Mouse (Mus musculus) heart, embryonic 13.5 days (tissue): ENCODE results near the gene Rhbdd3. TPM values are rescaled to one million over a fixed set of nuclear protein-coding genes. Genes with fewer than 3 reads are reported as not detected.

Experiments used
- ATAC-seq: fragments of 200-750 bp; cut with Nextera tagmentation; 2 replicates; pipeline ENCODE4 v1.8.0; 2017; ENCODE audit warnings: moderate TSS enrichment; ENCODE audit not compliant: insufficient number of reproducible peaks, low FRiP score, low TSS enrichment; ENCODE audit errors: extremely low read depth
- H3K27ac ChIP-seq: fragments of 300-500 bp; sonication (generic); replicated peaks from 2 replicates; pipeline ENCODE4 v1.5.1; 2015; ENCODE audit warnings: moderate library complexity, mild to moderate bottlenecking, inconsistent platforms
- H3K27me3 ChIP-seq: fragments of 300-500 bp; sonication (generic); replicated peaks from 2 replicates; pipeline ENCODE4 v1.6.1; 2015; ENCODE audit warnings: mild to moderate bottlenecking, inconsistent platforms
- H3K36me3 ChIP-seq: fragments of 300-500 bp; sonication (generic); 2 replicates; pipeline ENCODE4 v1.6.1; 2015; ENCODE audit warnings: mild to moderate bottlenecking, inconsistent platforms
- H3K4me1 ChIP-seq: fragments of 300-500 bp; sonication (generic); 2 replicates; pipeline ENCODE4 v1.6.1; 2015; ENCODE audit warnings: inconsistent platforms
- H3K4me2 ChIP-seq: fragments of 300-500 bp; sonication (generic); 2 replicates; pipeline ENCODE4 v1.6.1; 2015; ENCODE audit warnings: inconsistent platforms, mild to moderate bottlenecking, moderate library complexity
- H3K4me3 ChIP-seq: fragments of 300-500 bp; sonication (generic); 2 replicates; pipeline ENCODE4 v1.5.1; 2015; ENCODE audit warnings: moderate library complexity, mild to moderate bottlenecking, inconsistent platforms
- H3K9ac ChIP-seq: fragments of 300-500 bp; sonication (generic); 2 replicates; pipeline ENCODE4 v1.6.1; 2015; ENCODE audit warnings: inconsistent platforms, mild to moderate bottlenecking, moderate library complexity
- H3K9me3 ChIP-seq: fragments of 300-500 bp; sonication (generic); 2 replicates; pipeline ENCODE4 v1.6.1; 2016; ENCODE audit warnings: inconsistent platforms
- WGBS: fragments of 180-500 bp; shearing (Covaris S2); methylation state at CpG from one replicate; pipeline ENCODE4 v1.1.7; 2015; ENCODE audit warnings: mixed read lengths; 5-methylcytosine and 5-hydroxymethylcytosine counted together
- polyA plus RNA-seq: library from polyadenylated mRNA; unstranded; fragments of >200 nt; fragmentation: Nextera tagmentation; extraction: Ambion mirVana; gene quantifications from 2 replicates; pipeline ENCODE4 v1.2.1, GENCODE M21; 2015

Rhbdd3 gene
- polyA plus RNA-seq, 1 experiment from 2014 or later = 28.2 TPM

DNA sequence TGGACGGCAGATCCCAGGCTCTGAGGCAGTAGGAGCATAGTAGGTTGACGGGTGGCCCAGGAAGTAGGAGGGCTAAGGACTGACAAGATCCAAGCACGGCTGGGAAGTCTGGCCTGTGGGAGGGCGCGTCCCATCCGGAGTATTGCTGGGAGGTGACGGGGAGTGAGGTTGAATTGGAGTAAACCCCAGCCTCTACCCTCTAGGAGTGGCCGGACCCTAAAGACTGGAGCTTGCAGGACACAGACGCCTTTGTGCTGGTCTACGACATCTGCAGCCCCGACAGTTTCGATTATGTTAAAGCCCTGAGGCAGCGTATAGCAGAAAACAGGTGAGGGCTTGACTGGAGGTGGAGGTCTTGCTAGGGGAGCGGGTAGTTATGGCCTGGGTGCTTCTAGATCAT, 39.5 kb upstream of the Rhbdd3 start:
- peaks cover 63% of the 10 kb centered on the region for H3K4me1 ChIP-seq
- H3K4me2 ChIP-seq = peak overlapping the region; percentile 97
- H3K4me3 ChIP-seq = peak overlapping the region; percentile 15; the same call in 1 of the 2 replicates
- H3K27ac ChIP-seq = no peak overlapping the region
- H3K27me3 ChIP-seq = peaks cover 94% of the 10 kb centered on the region
- H3K9me3 ChIP-seq = no peaks in the 10 kb centered on the region
- peak overlapping the region; percentile 12; the same call in 1 of the 2 replicates for H3K9ac ChIP-seq
- peaks cover 9% of the 10 kb centered on the region for H3K36me3 ChIP-seq
- WGBS = 22% methylated on average over 14 of the region's 14 CpGs
- no peak for ATAC-seq

GRCm38 (mm10) chr11:5059704-5060156, 39.0 kb upstream of the Rhbdd3 start:
- Histone ChIP-seq H3K4me2 (peak overlapping the region; percentile 97; the same call in 1 of the 2 replicates), H3K4me1 (peaks cover 68% of the 10 kb centered on the region), H3K9me3 (no peaks in the 10 kb centered on the region), H3K27me3 (peaks cover 96% of the 10 kb centered on the region), H3K4me3 (peak overlapping the region; percentile 15; the same call in 1 of the 2 replicates), H3K36me3 (peaks cover 9% of the 10 kb centered on the region), H3K9ac (no peak overlapping the region), H3K27ac (no peak overlapping the region)
- 9% methylated on average over 27 of the region's 27 CpGs for WGBS
- no peak for ATAC-seq

DNA sequence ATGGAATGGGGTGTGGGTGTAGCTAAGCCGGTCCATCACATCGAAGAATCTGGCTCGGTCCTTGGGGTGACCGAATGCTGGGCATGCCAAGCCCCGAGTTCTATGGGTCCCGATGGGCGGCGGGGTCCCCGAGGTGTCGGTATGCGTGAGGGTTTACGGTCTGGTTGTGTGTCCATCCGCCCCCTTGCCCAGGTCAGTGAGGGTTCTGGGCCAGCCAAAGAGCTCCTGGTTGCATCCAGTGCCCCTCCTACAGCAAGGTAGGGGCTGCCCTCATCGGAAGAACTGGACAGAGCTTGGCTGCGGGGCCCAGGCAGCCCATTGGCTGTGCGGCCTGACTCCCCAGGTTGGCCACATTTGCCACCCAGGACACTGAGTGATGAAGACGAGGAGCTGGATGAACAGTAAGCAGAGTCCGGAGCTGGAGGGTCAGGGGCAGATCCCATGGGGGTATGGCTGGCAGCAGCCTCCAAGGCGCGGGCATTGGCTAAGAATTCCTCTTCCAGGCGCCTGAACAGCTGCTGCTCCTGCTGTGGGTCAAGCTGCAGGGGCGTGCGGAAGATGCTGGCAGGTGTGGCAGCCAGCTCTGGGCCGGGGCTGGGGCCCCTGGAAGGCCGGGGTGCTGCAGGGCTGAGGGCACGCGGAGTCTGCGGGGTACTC, 37.8 kb upstream of the Rhbdd3 start:
- no peak for ATAC-seq
- WGBS = 59% methylated on average over 28 of the region's 28 CpGs
- Histone ChIP-seq H3K9me3 (no peaks in the 10 kb centered on the region), H3K4me1 (peaks cover 74% of the 10 kb centered on the region), H3K4me2 (peak overlapping the region; percentile 89), H3K9ac (peak overlapping the region; percentile 75), H3K27ac (no peak overlapping the region), H3K36me3 (peaks cover 9% of the 10 kb centered on the region), H3K27me3 (peaks cover 85% of the 10 kb centered on the region), H3K4me3 (peak overlapping the region; percentile 50)

DNA sequence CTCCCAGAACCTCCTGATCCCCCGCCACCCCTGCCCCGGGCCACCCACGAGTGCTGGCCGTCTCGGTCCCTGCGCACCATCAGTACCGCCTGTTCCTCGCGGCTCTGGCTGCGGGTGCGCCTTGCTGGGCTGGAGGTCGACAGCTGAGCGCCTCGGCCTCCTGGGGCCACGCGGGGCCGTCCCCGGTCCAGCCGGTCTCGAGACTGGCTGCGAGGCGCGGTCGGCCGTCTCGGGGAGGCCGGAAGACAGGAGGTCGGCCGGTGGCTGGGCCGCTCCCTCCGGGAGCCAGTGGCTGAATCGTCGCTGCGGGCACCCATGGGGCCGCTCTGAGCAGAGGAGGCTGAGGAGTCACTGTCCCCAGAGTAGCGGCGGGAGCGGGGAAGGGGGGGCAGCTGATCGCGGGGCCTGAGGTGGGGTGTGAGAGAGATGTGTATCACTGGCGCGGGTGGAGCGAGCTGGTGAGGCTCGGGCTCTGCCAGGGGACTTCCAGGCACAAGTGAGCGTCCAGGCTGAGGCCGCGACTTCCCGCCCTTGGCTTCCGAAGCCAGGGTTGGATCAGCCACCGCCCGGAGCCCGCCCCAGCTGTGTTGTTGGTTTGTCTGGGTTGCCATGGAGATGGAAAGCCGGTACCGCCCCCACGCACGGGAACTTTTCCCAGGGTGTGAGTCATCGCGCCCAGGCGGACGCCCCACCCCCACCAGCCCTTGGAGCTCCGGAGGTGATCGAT, 37.1 kb upstream of the Rhbdd3 start:
- Histone ChIP-seq H3K27me3 (peaks cover 78% of the 10 kb centered on the region), H3K4me2 (peak overlapping the region; percentile 89), H3K27ac (no peak overlapping the region), H3K9ac (peak overlapping the region; percentile 75), H3K4me1 (peaks cover 74% of the 10 kb centered on the region), H3K36me3 (peaks cover 9% of the 10 kb centered on the region), H3K4me3 (peak overlapping the region; percentile 50), H3K9me3 (no peaks in the 10 kb centered on the region)
- 2% methylated on average over 62 of the region's 62 CpGs for WGBS
- ATAC-seq = peak; percentile 65

GRCm38 (mm10) chr11:5062326-5062725, 36.4 kb upstream of the Rhbdd3 start:
- Histone ChIP-seq H3K4me1 (peaks cover 69% of the 10 kb centered on the region), H3K4me3 (peak overlapping the region; percentile 50), H3K27me3 (peaks cover 71% of the 10 kb centered on the region), H3K27ac (no peak overlapping the region), H3K9ac (peak overlapping the region; percentile 75), H3K36me3 (peaks cover 9% of the 10 kb centered on the region), H3K9me3 (no peaks in the 10 kb centered on the region), H3K4me2 (peak overlapping the region; percentile 89)
- ATAC-seq = no peak
- 31% methylated on average over 13 of the region's 13 CpGs for WGBS

GRCm38 (mm10) chr11:5062860-5063505, 35.7 kb upstream of the Rhbdd3 start:
- Histone ChIP-seq H3K4me2 (peak overlapping the region; percentile 89), H3K9ac (peak overlapping the region; percentile 19; the same call in 1 of the 2 replicates), H3K9me3 (no peaks in the 10 kb centered on the region), H3K4me3 (peak overlapping the region; percentile 84; the same call in 1 of the 2 replicates), H3K36me3 (peaks cover 16% of the 10 kb centered on the region), H3K27ac (no peak overlapping the region), H3K4me1 (peaks cover 62% of the 10 kb centered on the region), H3K27me3 (peaks cover 64% of the 10 kb centered on the region)
- ATAC-seq = no peak
- WGBS = 68% methylated on average over 13 of the region's 13 CpGs

DNA sequence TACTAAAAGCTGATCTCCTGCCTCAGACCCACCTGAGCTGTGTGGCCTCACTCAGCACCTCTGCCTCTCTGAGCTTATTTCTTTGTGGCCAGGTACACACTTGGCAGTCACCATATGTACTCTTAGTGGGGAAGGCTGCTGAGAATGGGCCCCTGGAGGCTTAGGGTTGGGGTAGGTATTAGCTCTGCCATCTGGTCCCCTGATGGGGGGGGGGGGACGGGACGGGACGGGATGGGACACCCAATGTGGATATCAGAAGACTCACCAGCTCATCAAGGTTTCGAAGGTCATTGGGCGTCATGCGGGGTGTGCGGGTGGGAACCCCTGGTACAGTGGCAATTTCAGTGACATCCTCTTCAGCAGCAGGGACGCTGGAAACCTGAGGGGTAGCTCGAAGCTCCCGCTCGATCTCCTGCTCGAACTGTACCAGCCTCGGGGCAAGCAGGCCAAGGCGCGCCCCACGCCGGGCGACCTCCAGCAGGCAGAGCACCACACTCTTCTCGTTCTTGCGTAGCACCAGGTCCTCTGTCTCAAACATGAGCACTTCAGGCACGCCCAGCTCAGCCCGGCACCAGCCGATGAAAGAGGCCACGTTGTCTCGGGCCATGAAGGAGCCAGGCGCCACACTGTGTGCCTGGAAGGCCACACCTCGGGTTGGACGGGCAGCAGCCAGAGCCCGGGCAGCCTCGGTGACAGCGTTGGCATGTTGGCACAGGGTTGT, 35.0 kb upstream of the Rhbdd3 start:
- 60% methylated on average over 31 of the region's 31 CpGs for WGBS
- peaks cover 57% of the 10 kb centered on the region for H3K4me1 ChIP-seq
- no peak overlapping the region for H3K27ac ChIP-seq
- H3K36me3 ChIP-seq = peaks cover 23% of the 10 kb centered on the region
- no peaks in the 10 kb centered on the region for H3K9me3 ChIP-seq
- peaks cover 57% of the 10 kb centered on the region for H3K27me3 ChIP-seq
- ATAC-seq = no peak
- peak overlapping the region; percentile 89 for H3K4me2 ChIP-seq
- peak overlapping the region; percentile 84 for H3K4me3 ChIP-seq
- peak overlapping the region; percentile 89 for H3K9ac ChIP-seq

DNA sequence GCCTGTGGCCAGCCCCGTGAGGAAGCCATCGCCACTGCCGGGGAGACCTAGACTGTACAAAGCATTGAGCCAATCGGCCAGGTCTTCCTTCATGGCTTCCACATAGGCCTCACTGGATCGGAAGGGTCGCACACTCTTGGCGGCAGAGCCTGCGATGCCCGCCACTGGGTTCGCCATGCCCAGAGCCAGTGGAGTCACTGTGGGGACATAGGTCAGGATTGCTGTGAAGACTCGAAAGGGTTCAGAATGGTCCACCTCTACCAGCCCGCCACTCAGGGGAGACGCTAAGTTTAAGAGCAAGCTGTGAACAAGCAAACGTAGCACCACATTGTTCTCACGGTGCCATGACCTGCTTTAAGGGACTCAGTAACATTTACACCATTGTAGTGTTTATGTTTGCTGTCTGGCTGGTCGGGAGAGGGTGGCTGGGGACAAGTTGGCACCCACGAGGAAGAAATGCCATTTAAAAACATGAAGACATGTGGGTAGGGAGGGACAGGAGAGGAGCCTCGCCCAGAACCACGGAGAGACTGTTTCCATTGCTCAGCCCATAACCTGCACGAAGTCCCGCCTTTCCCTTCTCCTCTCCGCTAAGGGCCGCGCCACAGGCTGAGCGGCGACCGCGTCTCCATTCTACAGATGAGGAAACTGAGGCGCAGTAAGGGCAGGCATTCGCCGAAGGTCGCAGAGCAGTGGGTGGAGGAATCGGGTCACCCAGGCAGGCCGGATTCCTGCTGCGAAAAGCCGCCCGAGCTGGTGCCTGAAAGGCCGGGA, 34.3 kb upstream of the Rhbdd3 start:
- Histone ChIP-seq H3K27me3 (peaks cover 49% of the 10 kb centered on the region), H3K9ac (peak overlapping the region; percentile 89), H3K4me2 (peak overlapping the region; percentile 89), H3K36me3 (peaks cover 31% of the 10 kb centered on the region), H3K27ac (peak overlapping the region; percentile 80), H3K9me3 (no peaks in the 10 kb centered on the region), H3K4me3 (peak overlapping the region; percentile 84), H3K4me1 (peaks cover 49% of the 10 kb centered on the region)
- ATAC-seq = no peak
- WGBS = 15% methylated on average over 38 of the region's 38 CpGs

- Histone ChIP-seq H3K9me3 (no peaks in the 10 kb centered on the region), H3K4me2 (peak within 1 kb of the TSS; percentile 89), H3K9ac (peak within 1 kb of the TSS; percentile 89), H3K27me3 (peaks cover 41% of the 10 kb centered on the region), H3K4me1 (peaks cover 45% of the 10 kb centered on the region), H3K36me3 (peaks cover 37% of the 10 kb centered on the region), H3K27ac (peak within 1 kb of the TSS; percentile 80), H3K4me3 (peak within 1 kb of the TSS; percentile 84)
- WGBS = under 1% methylated on average over 47 of the region's 50 CpGs
- peak; percentile 80 for ATAC-seq
Measured at GRCm38 (mm10) chr11:5065056-5065821, 33.5 kb upstream of the Rhbdd3 start, which contains the start of gene Gas2l1. Gene Gas2l1 (minus strand): TSS chr11:5065327.

DNA sequence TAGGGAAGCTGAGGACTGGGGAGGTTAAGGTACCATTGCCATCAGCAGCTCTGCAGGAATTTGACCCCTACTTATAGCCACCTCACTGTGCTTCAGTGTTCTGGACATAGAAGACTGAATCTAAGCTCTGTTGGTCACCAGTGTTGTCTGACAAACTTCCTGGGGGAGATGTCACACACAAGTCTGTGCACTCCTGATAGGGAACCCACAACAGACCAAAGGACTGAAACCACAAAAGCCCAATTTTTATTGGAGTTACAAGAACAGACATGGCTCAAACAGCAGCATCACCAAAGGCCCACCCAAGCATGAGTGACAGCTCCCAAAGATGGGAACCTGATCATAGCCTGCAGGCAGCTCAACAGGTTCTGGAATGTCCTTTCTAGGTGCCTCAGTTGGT, 31.7 kb upstream of the Rhbdd3 start:
- no peak for ATAC-seq

More for the DNA sequence above, 31.7 kb upstream of the Rhbdd3 start:
- no peak overlapping the region for H3K4me3 ChIP-seq
- peaks cover 46% of the 10 kb centered on the region for H3K36me3 ChIP-seq
- H3K4me1 ChIP-seq = peaks cover 32% of the 10 kb centered on the region
- H3K27ac ChIP-seq = no peak overlapping the region
- H3K9ac ChIP-seq = no peak overlapping the region
- H3K4me2 ChIP-seq = no peak overlapping the region
- H3K9me3 ChIP-seq = no peaks in the 10 kb centered on the region
- peaks cover 23% of the 10 kb centered on the region for H3K27me3 ChIP-seq
